Mouse (Mus musculus): Measurements from ENCODE around the gene Yaf2.

Gene Yaf2

DNA sequence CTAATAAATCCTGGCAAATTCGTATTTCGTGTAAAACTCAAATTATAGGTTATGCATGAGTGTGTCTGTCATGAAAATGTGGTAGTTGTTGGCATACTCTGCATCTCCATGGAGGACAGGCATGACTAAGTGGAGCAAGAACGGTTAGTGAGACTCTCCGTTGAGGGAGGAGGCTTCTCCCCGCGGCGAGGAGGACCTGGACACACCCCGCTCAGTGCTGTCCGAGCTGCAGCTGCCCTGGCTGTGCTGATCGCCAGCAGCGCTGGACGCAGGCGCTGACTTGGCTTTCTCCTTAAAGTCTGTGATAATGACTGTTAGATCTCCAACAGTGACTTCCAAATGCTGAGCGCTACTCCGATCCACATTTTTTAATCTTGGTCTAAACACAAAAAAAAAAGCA is 51.5 kb downstream of the Yaf2 start:
- DNase-seq (ENCODE audit: low spot score), result peak; percentile 29

GRCm38 (mm10) chr15:93284326-93284725 is 52.4 kb downstream of the Yaf2 start:
- no peak for DNase-seq (ENCODE audit: low spot score)

- DNase-seq (ENCODE audit: low spot score), result peak; percentile 15
Measured at GRCm38 (mm10) chr15:93283349-93283748, 53.4 kb downstream of the Yaf2 start.

DNA sequence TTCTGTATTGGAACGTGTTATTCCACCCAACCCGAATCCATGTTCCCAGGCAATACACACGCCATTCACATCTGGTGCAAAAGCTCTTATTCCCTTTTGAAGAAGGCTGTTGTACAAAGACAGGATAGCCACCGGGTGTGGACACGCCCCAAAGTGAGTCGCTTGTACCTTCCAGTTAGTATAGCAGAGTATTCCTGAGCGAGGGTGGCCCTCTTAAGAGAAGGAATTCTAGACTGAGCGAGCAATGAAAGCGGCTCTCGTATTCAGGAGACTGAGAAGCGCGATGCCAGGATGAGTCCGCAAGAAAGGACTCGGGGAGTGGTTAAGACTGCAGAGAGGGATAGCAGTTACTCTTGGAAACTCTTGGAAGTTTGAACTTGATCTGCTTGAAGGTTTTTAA is 60.5 kb downstream of the Yaf2 start:
- no peak for DNase-seq (ENCODE audit: low spot score)

DNA sequence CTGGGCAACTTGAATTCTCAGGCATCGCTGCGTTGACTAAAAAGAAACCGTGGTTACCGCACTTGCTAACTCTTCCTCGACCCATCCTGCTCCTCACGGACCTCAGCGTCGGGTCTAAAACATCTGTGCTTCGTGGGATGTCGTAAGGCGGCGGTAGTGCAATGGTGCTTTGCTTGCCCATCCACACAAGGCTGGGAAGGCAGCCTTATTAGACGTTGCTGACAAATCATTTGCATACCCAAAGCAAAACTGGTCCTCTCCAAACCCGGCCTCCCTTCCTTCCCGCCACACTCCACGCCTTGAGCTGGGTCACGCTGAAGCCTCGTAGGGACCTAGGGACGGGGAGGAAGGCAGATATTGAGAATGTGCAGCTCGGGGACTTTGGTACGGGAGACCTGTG is 61.1 kb downstream of the Yaf2 start:
- DNase-seq (ENCODE audit: low spot score), result no peak

- DNase-seq (ENCODE audit: low spot score), result peak; percentile 99
Measured at GRCm38 (mm10) chr15:93274679-93275583, 61.8 kb downstream of the Yaf2 start, which contains the start of gene Gxylt1. TSS of gene Gxylt1 (minus strand) at chr15:93275179.

DNA sequence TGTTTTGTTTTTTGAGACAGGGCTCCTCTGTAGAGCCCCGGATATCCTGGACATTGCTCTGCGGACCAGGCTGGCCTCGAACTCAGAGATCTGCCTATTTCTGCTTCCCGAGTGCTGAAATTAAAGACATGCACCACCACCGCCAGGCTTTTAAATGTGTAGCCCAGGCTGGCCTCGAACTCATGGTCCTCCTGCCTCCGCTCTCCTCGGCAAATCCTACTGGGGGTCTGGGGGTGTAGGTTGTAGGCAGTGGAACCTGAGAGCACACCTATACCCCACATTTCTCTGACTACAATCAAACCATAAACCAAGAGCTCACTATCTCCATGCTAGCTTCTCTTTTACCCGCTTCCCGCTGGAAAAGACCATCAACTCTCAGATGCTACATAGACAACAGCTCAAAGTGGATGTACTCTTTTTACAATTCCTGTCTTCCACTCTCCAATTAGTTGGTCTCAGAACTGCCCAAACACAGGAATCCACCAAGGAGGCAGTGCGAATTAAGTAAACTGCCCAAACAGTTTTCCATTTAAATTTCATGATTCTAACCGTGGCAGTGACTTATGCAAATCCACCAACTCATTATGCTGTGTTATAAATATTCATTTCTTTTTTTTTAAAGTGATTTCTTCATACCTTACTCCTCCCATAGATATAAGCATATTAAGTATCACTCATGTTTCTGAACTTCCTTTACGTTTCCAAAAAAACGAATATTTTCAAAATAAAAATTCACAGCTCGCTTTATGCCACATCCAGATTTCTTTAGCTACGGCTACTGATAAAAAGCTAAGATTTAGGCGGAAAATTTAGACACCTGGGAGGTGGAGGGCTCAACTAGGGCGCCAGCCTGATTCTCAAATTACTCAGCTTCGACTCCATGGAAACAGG is 62.7 kb downstream of the Yaf2 start:
- no peak for DNase-seq (ENCODE audit: low spot score)

GRCm38 (mm10) chr15:93272948-93273347 is 63.8 kb downstream of the Yaf2 start:
- DNase-seq (ENCODE audit: low spot score), result no peak

DNA sequence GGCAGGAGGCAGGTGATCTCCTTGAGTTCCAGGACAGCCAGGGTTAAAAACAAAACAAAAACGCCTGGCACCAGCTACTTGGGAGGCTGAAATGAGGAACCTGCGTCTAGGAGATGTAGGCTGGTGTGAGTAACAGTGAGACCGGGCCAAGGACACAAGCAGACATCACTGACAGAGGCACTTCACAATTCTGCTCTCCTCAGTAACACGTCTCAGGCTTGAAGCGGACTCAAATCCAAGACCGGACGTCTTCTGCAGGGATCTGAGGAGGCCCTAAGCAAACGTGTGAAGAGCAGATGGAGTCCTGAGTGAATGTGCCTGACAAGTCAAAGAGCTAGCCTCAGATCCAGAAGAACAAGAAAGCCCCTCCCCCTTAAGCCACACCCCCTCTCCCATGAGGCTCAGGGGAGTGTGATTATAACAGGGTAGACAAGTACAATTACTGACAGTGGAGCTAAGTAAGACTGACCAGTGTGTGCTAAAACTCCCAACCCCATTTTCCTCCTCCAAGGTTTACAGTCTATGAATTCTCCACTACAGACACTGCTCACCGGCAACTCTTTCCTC is 66.4 kb downstream of the Yaf2 start:
- no peak for DNase-seq (ENCODE audit: low spot score)

- no peak for DNase-seq (ENCODE audit: low spot score)
Measured at GRCm38 (mm10) chr15:93269572-93269971, 67.2 kb downstream of the Yaf2 start.

GRCm38 (mm10) chr15:93268001-93268400 is 68.7 kb downstream of the Yaf2 start:
- no peak for DNase-seq (ENCODE audit: low spot score)

- no peak for DNase-seq (ENCODE audit: low spot score)
Measured at GRCm38 (mm10) chr15:93267479-93267878, 69.3 kb downstream of the Yaf2 start.

- DNase-seq (ENCODE audit: low spot score), result no peak
Measured at GRCm38 (mm10) chr15:93266361-93266760, 70.4 kb downstream of the Yaf2 start.

DNA sequence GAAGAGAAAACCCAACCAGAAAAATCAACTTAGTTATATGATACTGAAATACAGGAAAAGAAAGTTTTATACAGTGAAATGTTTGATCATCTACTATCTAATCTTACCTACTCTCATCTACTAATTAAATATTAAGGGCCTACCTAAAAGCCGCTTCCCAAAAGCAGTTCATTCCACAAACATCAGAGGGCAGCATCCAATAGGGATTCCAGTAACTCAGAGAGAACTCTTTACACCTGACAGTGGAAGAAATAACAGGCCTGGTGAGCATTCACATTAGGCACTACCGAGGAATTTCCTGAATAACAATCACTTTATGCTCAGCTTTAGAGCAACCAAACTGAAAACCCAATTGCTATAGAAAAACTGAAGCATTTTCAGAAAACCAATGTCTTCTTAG is 71.0 kb downstream of the Yaf2 start:
- DNase-seq (ENCODE audit: low spot score), result peak; percentile 70

DNA sequence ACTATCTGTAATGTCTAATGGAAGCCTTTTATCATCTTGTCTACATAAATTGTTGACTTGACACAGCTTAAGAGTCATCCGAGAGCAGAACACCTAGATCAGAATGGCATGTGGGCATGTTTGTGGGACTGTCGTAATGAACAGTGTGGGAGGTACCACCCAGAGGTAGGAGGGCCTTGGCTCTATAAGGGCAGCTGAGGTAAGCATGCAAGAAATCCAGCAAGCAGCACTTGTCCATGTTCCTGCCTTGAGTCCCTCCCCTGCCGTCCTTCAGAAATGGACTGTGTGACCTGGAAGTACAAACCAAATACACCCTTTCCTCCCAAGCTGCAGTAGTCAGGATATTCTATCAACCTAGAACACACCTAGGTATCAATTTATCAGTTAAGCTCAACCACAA is 71.5 kb downstream of the Yaf2 start:
- DNase-seq (ENCODE audit: low spot score), result no peak

DNA sequence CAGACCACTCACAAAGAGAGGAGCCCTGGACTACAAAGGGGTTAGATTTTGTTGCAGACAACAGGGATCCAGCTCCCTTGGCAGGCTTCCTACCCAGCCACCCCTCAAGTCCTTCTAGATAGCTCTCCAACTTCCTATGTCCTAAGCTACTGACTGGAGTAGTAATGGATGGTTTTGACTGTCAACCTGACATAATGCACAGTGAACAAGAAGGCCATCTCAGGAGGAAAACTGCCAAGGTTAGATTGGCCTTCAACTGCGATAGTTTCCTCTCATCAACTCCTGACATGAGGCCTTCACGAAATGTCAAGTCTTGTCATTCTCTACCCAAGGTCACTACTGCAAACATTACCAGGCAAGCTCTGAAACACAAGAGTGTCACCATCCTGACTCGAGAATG is 72.5 kb downstream of the Yaf2 start:
- no peak for DNase-seq (ENCODE audit: low spot score)

DNA sequence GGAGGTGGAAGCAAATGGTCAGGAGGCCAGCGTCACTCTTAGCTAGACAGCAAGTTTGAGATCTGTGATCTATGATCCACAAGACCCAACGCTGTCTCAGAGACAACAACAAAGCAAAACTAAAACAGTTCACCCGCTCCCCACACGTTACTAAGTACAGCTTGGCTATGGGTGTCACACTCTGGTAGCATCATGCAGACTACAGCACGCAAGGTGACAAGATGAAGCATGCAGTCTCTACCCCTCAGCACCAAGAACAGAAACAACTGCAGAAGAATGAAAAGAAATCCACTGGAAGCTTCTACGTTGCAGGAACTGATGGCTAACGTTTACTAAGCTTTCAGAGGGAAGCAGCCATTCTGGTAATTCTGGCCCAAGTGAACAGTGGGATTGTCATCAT is 73.2 kb downstream of the Yaf2 start:
- DNase-seq (ENCODE audit: low spot score), result no peak

GRCm38 (mm10) chr15:93262818-93263217 is 73.9 kb downstream of the Yaf2 start:
- no peak for DNase-seq (ENCODE audit: low spot score)

DNA sequence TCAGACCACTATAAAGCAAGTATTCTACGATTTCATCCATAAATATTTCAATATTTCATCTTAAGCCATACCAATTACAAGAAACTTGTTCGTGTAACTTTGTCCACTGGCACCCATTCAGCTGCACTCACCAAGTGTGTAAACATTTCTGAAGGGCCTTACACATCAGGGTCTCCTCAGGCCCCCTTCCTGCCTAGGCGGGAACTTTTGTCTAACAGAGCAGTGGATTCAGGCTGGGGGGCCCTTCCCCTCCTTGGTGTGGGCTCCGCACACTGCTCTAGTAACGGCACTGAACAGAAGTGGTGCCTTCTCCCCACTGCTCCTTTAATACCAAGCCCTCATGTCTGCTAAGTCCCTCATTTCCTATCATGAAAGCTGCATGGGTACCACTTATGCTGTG is 74.5 kb downstream of the Yaf2 start:
- no peak for DNase-seq (ENCODE audit: low spot score)

DNA sequence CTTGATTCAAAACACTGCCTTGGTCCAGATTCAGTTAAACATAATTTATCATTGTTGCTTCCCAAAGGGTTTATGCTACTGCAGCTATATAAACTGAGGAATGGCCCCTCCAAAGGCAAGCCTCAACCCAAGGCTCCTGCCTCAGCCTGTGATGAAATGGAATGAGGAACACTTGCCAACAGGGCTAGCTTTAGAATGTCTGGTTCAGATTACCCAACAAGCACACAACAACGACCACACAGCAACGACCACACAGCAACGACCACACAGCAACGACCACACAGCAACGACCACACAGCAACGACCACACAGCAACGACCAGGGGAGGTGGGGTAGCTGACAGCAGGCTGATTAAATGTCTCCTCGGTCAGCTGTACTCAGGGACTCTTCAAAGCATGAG is 76.8 kb downstream of the Yaf2 start:
- no peak for DNase-seq (ENCODE audit: low spot score)

- no peak for DNase-seq (ENCODE audit: low spot score)
Measured at GRCm38 (mm10) chr15:93255295-93255694, 81.4 kb downstream of the Yaf2 start.

DNA sequence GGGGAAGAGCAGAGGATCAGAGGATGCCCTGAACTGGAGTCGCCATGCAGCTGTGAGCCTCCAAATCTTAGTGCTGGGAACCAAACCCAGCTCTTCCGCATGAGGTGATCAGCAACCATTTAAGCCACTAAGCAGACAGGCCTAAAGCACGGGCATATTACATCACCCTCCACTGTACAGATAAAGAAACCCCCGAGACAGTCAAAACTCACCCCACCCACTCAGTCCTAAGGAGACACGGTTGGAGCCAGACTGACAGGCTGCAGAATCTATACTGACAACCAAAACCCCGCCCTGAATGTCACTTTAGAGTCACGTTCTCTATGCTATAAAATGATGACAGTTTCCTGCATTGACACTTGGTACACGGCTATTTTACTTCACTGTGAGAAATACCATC is 83.6 kb downstream of the Yaf2 start:
- DNase-seq (ENCODE audit: low spot score), result no peak

GRCm38 (mm10) chr15:93252396-93252795 is 84.3 kb downstream of the Yaf2 start:
- DNase-seq (ENCODE audit: low spot score), result no peak
